Mouse (Mus musculus) ES-Bruce4 (cell line): ENCODE results near the gene Ammecr1. TPM values are rescaled to one million over a fixed set of nuclear protein-coding genes. Genes with fewer than 3 reads are reported as not detected.

Experiments used
- H3K27ac ChIP-seq: 2 replicates; pipeline ENCODE4 v1.5.1; 2012; ENCODE audit warnings: low read length, inconsistent platforms; ENCODE audit not compliant: insufficient read depth
- H3K27me3 ChIP-seq: 2 replicates; pipeline ENCODE4 v1.6.1; 2012; ENCODE audit warnings: mild to moderate bottlenecking, low read length, inconsistent platforms; ENCODE audit not compliant: control insufficient read depth, poor library complexity, insufficient read depth, severe bottlenecking
- H3K36me3 ChIP-seq: 2 replicates; pipeline ENCODE4 v1.6.1; 2012; ENCODE audit warnings: inconsistent platforms, mild to moderate bottlenecking, low read length, moderate library complexity; ENCODE audit not compliant: control insufficient read depth, poor library complexity, insufficient read depth, severe bottlenecking
- H3K4me1 ChIP-seq: one replicate; pipeline ENCODE4 v1.8.1; 2011; ENCODE audit warnings: low read length; ENCODE audit not compliant: control insufficient read depth, insufficient read depth
- H3K4me3 ChIP-seq: 2 replicates; pipeline ENCODE4 v1.5.1; 2011; ENCODE audit warnings: low read depth, mild to moderate bottlenecking, low read length
- H3K9ac ChIP-seq: 2 replicates; pipeline ENCODE4 v1.6.1; 2012; ENCODE audit warnings: low read depth, mild to moderate bottlenecking, inconsistent platforms; ENCODE audit not compliant: poor library complexity, severe bottlenecking
- H3K9me3 ChIP-seq: replicated peaks from 2 replicates; pipeline ENCODE4 v1.6.1; 2012; ENCODE audit warnings: mild to moderate bottlenecking, low read length, inconsistent platforms; ENCODE audit not compliant: control insufficient read depth, poor library complexity, insufficient read depth, severe bottlenecking
- CTCF ChIP-seq: IDR thresholded peaks from one replicate; pipeline ENCODE4 v1.8.1; 2011; ENCODE audit warnings: low read depth, low read length
- EP300 ChIP-seq: IDR thresholded peaks from 2 replicates; pipeline ENCODE4 v1.6.1; 2011; ENCODE audit warnings: low read depth, low read length; ENCODE audit not compliant: insufficient read depth
- POLR2A ChIP-seq: IDR thresholded peaks from one replicate; pipeline ENCODE4 v1.8.1; 2011; ENCODE audit warnings: low read length; ENCODE audit not compliant: insufficient read depth
- polyA plus RNA-seq: library from polyadenylated mRNA; stranded (reverse); fragments of >200 nt; gene quantifications from 2 replicates; pipeline ENCODE4 v1.2.4, GENCODE M21; 2011; ENCODE audit warnings: low read depth; ENCODE audit not compliant: missing spikeins, insufficient read depth, insufficient read length

Gene Ammecr1
- polyA plus RNA-seq, 1 experiment = 16.4 TPM

- H3K27ac ChIP-seq = no peak overlapping the region
- H3K4me3 ChIP-seq = no peak overlapping the region
- no peaks in the 10 kb centered on the region for H3K4me1 ChIP-seq
- no peaks in the 10 kb centered on the region for H3K9me3 ChIP-seq
- no peak for TF ChIP-seq POLR2A
- TF ChIP-seq EP300 = no peak
- TF ChIP-seq CTCF = peak; percentile 51
- no peaks in the 10 kb centered on the region for H3K36me3 ChIP-seq
- H3K27me3 ChIP-seq = no peaks in the 10 kb centered on the region
- no peak overlapping the region for H3K9ac ChIP-seq
Measured at GRCm38 (mm10) chrX:142818057-142818682, 148.4 kb downstream of the Ammecr1 start.

- H3K27ac ChIP-seq = no peak overlapping the region
- no peak overlapping the region for H3K4me3 ChIP-seq
- H3K9ac ChIP-seq = no peak overlapping the region
- no peaks in the 10 kb centered on the region for H3K27me3 ChIP-seq
- no peaks in the 10 kb centered on the region for H3K9me3 ChIP-seq
- no peaks in the 10 kb centered on the region for H3K36me3 ChIP-seq
- TF ChIP-seq CTCF = peak; percentile 40
- no peak for TF ChIP-seq EP300
- TF ChIP-seq POLR2A = no peak
- no peaks in the 10 kb centered on the region for H3K4me1 ChIP-seq
Measured at GRCm38 (mm10) chrX:142813146-142813545, 153.4 kb downstream of the Ammecr1 start.

GRCm38 (mm10) chrX:142808411-142808810, 158.1 kb downstream of the Ammecr1 start:
- H3K27me3 ChIP-seq = no peaks in the 10 kb centered on the region
- no peaks in the 10 kb centered on the region for H3K36me3 ChIP-seq
- H3K4me1 ChIP-seq = no peaks in the 10 kb centered on the region
- no peak overlapping the region for H3K27ac ChIP-seq
- no peak overlapping the region for H3K9ac ChIP-seq
- no peak overlapping the region for H3K4me3 ChIP-seq
- H3K9me3 ChIP-seq = no peaks in the 10 kb centered on the region
- TF ChIP-seq POLR2A (no peak), EP300 (no peak), CTCF (no peak)

GRCm38 (mm10) chrX:142806620-142807061, 159.9 kb downstream of the Ammecr1 start:
- H3K27me3 ChIP-seq = no peaks in the 10 kb centered on the region

GRCm38 (mm10) chrX:142806126-142806525, 160.4 kb downstream of the Ammecr1 start:
- Histone ChIP-seq H3K36me3 (no peaks in the 10 kb centered on the region), H3K27me3 (no peaks in the 10 kb centered on the region), H3K9me3 (no peaks in the 10 kb centered on the region), H3K4me3 (no peak overlapping the region), H3K9ac (no peak overlapping the region), H3K27ac (no peak overlapping the region), H3K4me1 (no peaks in the 10 kb centered on the region)
- TF ChIP-seq CTCF (no peak), POLR2A (no peak), EP300 (no peak)

More at GRCm38 (mm10) chrX:142806620-142807061, 159.9 kb downstream of the Ammecr1 start:
- no peak overlapping the region for H3K9ac ChIP-seq
- TF ChIP-seq CTCF (peak; percentile 5), POLR2A (no peak)
- no peaks in the 10 kb centered on the region for H3K4me1 ChIP-seq
- H3K9me3 ChIP-seq = no peaks in the 10 kb centered on the region
- no peak overlapping the region for H3K27ac ChIP-seq
- H3K4me3 ChIP-seq = no peak overlapping the region
- no peaks in the 10 kb centered on the region for H3K36me3 ChIP-seq

- Histone ChIP-seq H3K27ac (no peak overlapping the region), H3K4me3 (no peak overlapping the region), H3K27me3 (no peaks in the 10 kb centered on the region), H3K9me3 (no peaks in the 10 kb centered on the region), H3K9ac (no peak overlapping the region), H3K36me3 (no peaks in the 10 kb centered on the region), H3K4me1 (no peaks in the 10 kb centered on the region)
- TF ChIP-seq CTCF = no peak
- no peak for TF ChIP-seq EP300
- no peak for TF ChIP-seq POLR2A
Measured at GRCm38 (mm10) chrX:142804596-142804995, 161.9 kb downstream of the Ammecr1 start.

Other genes starting within 250 kb of the Ammecr1 start
- not detected in 2 replicates for gene Rtl9, start 132.9 kb upstream of the Ammecr1 start, polyA plus RNA-seq